Mouse (Mus musculus) olfactory bulb, adult 2 months (tissue): Measurements from ENCODE around the gene Fbxl20. TPM values are rescaled to one million over a fixed set of nuclear protein-coding genes. Genes with fewer than 3 reads are reported as not detected.

Experiments used
- H3K27ac ChIP-seq: fragments of 200-500 bp; 2 replicates; pipeline ENCODE4 v1.5.1; 2012; ENCODE audit warnings: low read depth, low read length; ENCODE audit not compliant: insufficient read depth
- H3K4me1 ChIP-seq: fragments of 200-500 bp; 2 replicates; pipeline ENCODE4 v1.6.1; 2012; ENCODE audit warnings: low read length; ENCODE audit not compliant: control insufficient read depth, insufficient read depth
- H3K4me3 ChIP-seq: fragments of 200-500 bp; 2 replicates; pipeline ENCODE4 v1.5.1; 2012; ENCODE audit warnings: mild to moderate bottlenecking, low read depth, low read length, moderate library complexity; ENCODE audit not compliant: insufficient read depth
- CTCF ChIP-seq: fragments of 200-500 bp; IDR thresholded peaks from 2 replicates; pipeline ENCODE4 v1.5.1; 2012; ENCODE audit warnings: low read depth, mild to moderate bottlenecking, low read length, moderate library complexity; ENCODE audit not compliant: insufficient read depth
- POLR2A ChIP-seq: fragments of 200-500 bp; IDR thresholded peaks from 2 replicates; pipeline ENCODE4 v1.6.1; 2012; ENCODE audit warnings: mild to moderate bottlenecking, low read depth, low read length, moderate library complexity; ENCODE audit not compliant: insufficient read depth
- WGBS: fragments of 180-500 bp; shearing (Covaris S2); methylation state at CpG from one replicate; pipeline ENCODE4 v1.1.7; 2018; 5-methylcytosine and 5-hydroxymethylcytosine counted together
- polyA plus RNA-seq: library from polyadenylated mRNA; stranded (reverse); fragments of >200 nt; gene quantifications from 2 replicates; pipeline ENCODE4 v1.2.4, GENCODE M21; 2012; ENCODE audit warnings: low replicate concordance; ENCODE audit not compliant: missing spikeins, insufficient read depth, insufficient read length

Gene Fbxl20
- polyA plus RNA-seq, 1 experiment: not detected

GRCm38 (mm10) chr11:98046466-98046865 lies 103.7 kb downstream of the Fbxl20 start:
- Histone ChIP-seq H3K27ac (no peak overlapping the region), H3K4me3 (no peak overlapping the region), H3K4me1 (peaks cover 37% of the 10 kb centered on the region)
- 90% methylated on average over 1 of the region's 1 CpGs for WGBS
- TF ChIP-seq POLR2A (no peak), CTCF (no peak)

DNA sequence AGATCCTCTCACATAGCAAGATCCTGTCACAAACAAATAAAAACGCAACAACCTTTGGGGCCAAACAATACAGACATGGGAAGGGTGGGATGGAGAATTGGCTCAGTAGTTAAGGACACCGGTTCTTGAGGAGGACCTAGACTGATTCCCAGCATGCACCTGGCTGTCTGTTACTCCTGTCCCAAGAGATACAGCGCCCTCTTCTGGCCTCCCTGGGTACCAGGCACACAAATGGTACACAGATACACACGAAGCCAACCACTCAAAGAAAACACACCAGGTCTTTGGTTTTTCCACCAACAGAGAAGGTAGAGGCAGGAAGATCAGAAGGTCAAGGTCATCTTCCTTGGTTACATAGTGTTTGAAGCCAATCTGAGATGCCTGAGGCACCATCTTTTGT lies 104.6 kb downstream of the Fbxl20 start:
- 78% methylated on average over 4 of the region's 4 CpGs for WGBS
- peaks cover 30% of the 10 kb centered on the region for H3K4me1 ChIP-seq
- H3K27ac ChIP-seq: no peak overlapping the region
- TF ChIP-seq POLR2A: no peak
- no peak for TF ChIP-seq CTCF
- no peak overlapping the region for H3K4me3 ChIP-seq

DNA sequence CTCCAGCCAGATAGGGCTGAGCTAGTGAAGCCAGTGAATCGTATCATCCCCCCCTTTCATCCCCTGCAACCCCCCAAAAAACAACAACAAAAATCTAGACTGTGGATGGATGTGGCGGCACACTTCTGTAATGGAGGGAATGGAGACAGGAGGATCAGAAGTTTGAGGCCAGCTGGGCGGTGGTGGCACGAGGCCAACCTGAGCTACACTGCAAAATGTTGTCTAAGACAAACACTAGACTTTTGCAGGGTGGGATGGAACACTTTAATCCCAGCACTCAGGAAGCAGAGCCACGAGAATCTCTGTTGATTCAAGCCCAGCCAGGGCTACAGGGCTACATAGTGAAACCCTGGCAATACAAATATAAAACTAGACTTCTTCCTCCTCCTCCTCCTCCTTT lies 106.1 kb downstream of the Fbxl20 start:
- WGBS: 67% methylated on average over 5 of the region's 5 CpGs
- Histone ChIP-seq H3K27ac (no peak overlapping the region), H3K4me3 (no peak overlapping the region), H3K4me1 (peaks cover 17% of the 10 kb centered on the region)
- TF ChIP-seq POLR2A (no peak), CTCF (no peak)

GRCm38 (mm10) chr11:98042741-98043140 lies 107.5 kb downstream of the Fbxl20 start:
- 62% methylated on average over 6 of the region's 6 CpGs for WGBS
- no peak overlapping the region for H3K27ac ChIP-seq
- TF ChIP-seq CTCF (no peak), POLR2A (no peak)

DNA sequence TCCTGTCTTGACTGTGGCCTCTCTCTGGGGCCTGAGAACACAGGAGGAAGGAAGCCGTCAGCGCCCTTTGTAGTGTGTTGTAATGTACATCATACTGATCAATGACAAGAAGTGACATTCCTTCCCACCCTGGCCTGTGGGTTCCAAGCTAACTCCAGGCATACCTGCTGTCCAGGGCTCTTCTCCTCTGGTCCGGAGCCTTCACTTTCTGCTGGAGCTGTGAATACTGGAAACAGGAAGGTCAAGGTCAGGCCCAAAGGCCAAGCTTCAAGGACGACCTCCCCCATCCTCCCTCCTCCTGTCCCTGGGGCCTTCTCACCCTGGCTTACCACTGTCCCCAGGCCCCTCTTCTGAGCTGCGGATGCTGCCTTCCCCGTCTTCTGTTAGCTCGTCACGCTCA lies 109.2 kb downstream of the Fbxl20 start:
- Histone ChIP-seq H3K27ac (no peak overlapping the region), H3K4me1 (peaks cover 22% of the 10 kb centered on the region), H3K4me3 (no peak overlapping the region)
- TF ChIP-seq POLR2A: no peak
- no peak for TF ChIP-seq CTCF
- 89% methylated on average over 8 of the region's 8 CpGs for WGBS

More at GRCm38 (mm10) chr11:98042741-98043140, 107.5 kb downstream of the Fbxl20 start:
- H3K4me3 ChIP-seq: no peak overlapping the region
- H3K4me1 ChIP-seq: peaks cover 10% of the 10 kb centered on the region

- Histone ChIP-seq H3K4me1 (peaks cover 35% of the 10 kb centered on the region), H3K4me3 (no peak overlapping the region), H3K27ac (no peak overlapping the region)
- TF ChIP-seq CTCF: no peak
- TF ChIP-seq POLR2A: no peak
- WGBS: 38% methylated on average over 14 of the region's 14 CpGs
These were observed 112.3 kb downstream of the Fbxl20 start for GRCm38 (mm10) chr11:98037871-98038270.

- Histone ChIP-seq H3K27ac (peak overlapping the region; percentile 86), H3K4me1 (peaks cover 35% of the 10 kb centered on the region), H3K4me3 (peak overlapping the region; percentile 29)
- WGBS: 1% methylated on average over 27 of the region's 27 CpGs
- TF ChIP-seq POLR2A: no peak
- TF ChIP-seq CTCF: no peak
These were observed 114.2 kb downstream of the Fbxl20 start for GRCm38 (mm10) chr11:98035977-98036377.

GRCm38 (mm10) chr11:98034840-98035239 lies 115.4 kb downstream of the Fbxl20 start:
- TF ChIP-seq POLR2A: no peak
- no peak for TF ChIP-seq CTCF
- Histone ChIP-seq H3K4me1 (peaks cover 35% of the 10 kb centered on the region), H3K27ac (peak overlapping the region; percentile 86), H3K4me3 (no peak overlapping the region)
- 21% methylated on average over 4 of the region's 4 CpGs for WGBS

- WGBS: 37% methylated on average over 5 of the region's 5 CpGs
- no peak for TF ChIP-seq CTCF
- TF ChIP-seq POLR2A: no peak
- peak overlapping the region; percentile 82 for H3K27ac ChIP-seq
These were observed 116.1 kb downstream of the Fbxl20 start for GRCm38 (mm10) chr11:98034061-98034460.

More at GRCm38 (mm10) chr11:98034061-98034460, 116.1 kb downstream of the Fbxl20 start:
- peaks cover 35% of the 10 kb centered on the region for H3K4me1 ChIP-seq
- no peak overlapping the region for H3K4me3 ChIP-seq

Other genes with a start within 250 kb of the Fbxl20 start
- gene Plxdc1, start 164.0 kb downstream of the Fbxl20 start, polyA plus RNA-seq: not detected in 2 replicates
- 395 TPM in 1 of 2 replicates, not detected in the other for gene Arl5c, start 154.2 kb downstream of the Fbxl20 start, polyA plus RNA-seq
- gene Cacnb1, start 127.4 kb downstream of the Fbxl20 start, polyA plus RNA-seq: not detected in 2 replicates
- gene Rpl19, start 123.7 kb downstream of the Fbxl20 start, polyA plus RNA-seq: not detected in 2 replicates
- gene Stac2, start 96.9 kb downstream of the Fbxl20 start, polyA plus RNA-seq: not detected in 2 replicates
- 130 TPM in 1 of 2 replicates, not detected in the other for gene Med1, start 42.9 kb upstream of the Fbxl20 start, polyA plus RNA-seq
- not detected in 2 replicates for gene Cdk12, start 52.7 kb upstream of the Fbxl20 start, polyA plus RNA-seq
- gene Neurod2, start 179.2 kb upstream of the Fbxl20 start, polyA plus RNA-seq: not detected in 2 replicates
- gene Ppp1r1b, start 198.0 kb upstream of the Fbxl20 start, polyA plus RNA-seq: not detected in 2 replicates
- not detected in 2 replicates for gene Stard3, start 208.0 kb upstream of the Fbxl20 start, polyA plus RNA-seq
- not detected in 2 replicates for gene Tcap, start 233.4 kb upstream of the Fbxl20 start, polyA plus RNA-seq
- gene Pnmt, start 236.0 kb upstream of the Fbxl20 start, polyA plus RNA-seq: not detected in 2 replicates